Mouse (Mus musculus): ENCODE measurements around the gene Gm42791.

The Gm42791 gene

GRCm38 (mm10) chr5:148909057-148909395, 85.9 kb downstream of the Gm42791 start:
- in situ Hi-C loops (cut with MboI; ENCODE audit: low pct_unique_long_range_greater_than_20kb in 1 of 2, low sequenced_read_pairs in 2 of 2, unreplicated experiment in 1 of 2), result no loop called here

- in situ Hi-C loops (cut with MboI; ENCODE audit: low pct_unique_long_range_greater_than_20kb in 1 of 2, low sequenced_read_pairs in 2 of 2, unreplicated experiment in 1 of 2), result no loop called here
These were observed 86.5 kb downstream of the Gm42791 start for GRCm38 (mm10) chr5:148908191-148909056.

- in situ Hi-C loops (cut with MboI; ENCODE audit: low pct_unique_long_range_greater_than_20kb in 1 of 2, low sequenced_read_pairs in 2 of 2, unreplicated experiment in 1 of 2), result no loop called here
These were observed 88.6 kb downstream of the Gm42791 start for GRCm38 (mm10) chr5:148906305-148906704.

- in situ Hi-C loops (cut with MboI; ENCODE audit: low pct_unique_long_range_greater_than_20kb in 1 of 2, low sequenced_read_pairs in 2 of 2, unreplicated experiment in 1 of 2), result no loop called here
These were observed 90.1 kb downstream of the Gm42791 start for GRCm38 (mm10) chr5:148904846-148905245.

- in situ Hi-C loops (cut with MboI; ENCODE audit: low pct_unique_long_range_greater_than_20kb in 1 of 2, low sequenced_read_pairs in 2 of 2, unreplicated experiment in 1 of 2), result no loop called here
These were observed 95.6 kb downstream of the Gm42791 start for GRCm38 (mm10) chr5:148899361-148899760.

- in situ Hi-C loops (cut with MboI; ENCODE audit: low pct_unique_long_range_greater_than_20kb in 1 of 2, low sequenced_read_pairs in 2 of 2, unreplicated experiment in 1 of 2), result no loop called here
These were observed 97.0 kb downstream of the Gm42791 start for GRCm38 (mm10) chr5:148897941-148898417.

GRCm38 (mm10) chr5:148897069-148897702, 97.8 kb downstream of the Gm42791 start:
- in situ Hi-C loops (cut with MboI; ENCODE audit: low pct_unique_long_range_greater_than_20kb in 1 of 2, low sequenced_read_pairs in 2 of 2, unreplicated experiment in 1 of 2), result no loop called here

GRCm38 (mm10) chr5:148896515-148896914, 98.4 kb downstream of the Gm42791 start:
- in situ Hi-C loops (cut with MboI; ENCODE audit: low pct_unique_long_range_greater_than_20kb in 1 of 2, low sequenced_read_pairs in 2 of 2, unreplicated experiment in 1 of 2), result no loop called here

- in situ Hi-C loops (cut with MboI; ENCODE audit: low pct_unique_long_range_greater_than_20kb in 1 of 2, low sequenced_read_pairs in 2 of 2, unreplicated experiment in 1 of 2), result no loop called here
These were observed 99.1 kb downstream of the Gm42791 start for GRCm38 (mm10) chr5:148895833-148896232.

GRCm38 (mm10) chr5:148895034-148895433, 99.9 kb downstream of the Gm42791 start:
- in situ Hi-C loops (cut with MboI; ENCODE audit: low pct_unique_long_range_greater_than_20kb in 1 of 2, low sequenced_read_pairs in 2 of 2, unreplicated experiment in 1 of 2), result no loop called here

- in situ Hi-C loops (cut with MboI; ENCODE audit: low pct_unique_long_range_greater_than_20kb in 1 of 2, low sequenced_read_pairs in 2 of 2, unreplicated experiment in 1 of 2), result no loop called here
These were observed 104.7 kb downstream of the Gm42791 start for GRCm38 (mm10) chr5:148890237-148890636.

GRCm38 (mm10) chr5:148888032-148888431, 106.9 kb downstream of the Gm42791 start:
- in situ Hi-C loops (cut with MboI; ENCODE audit: low pct_unique_long_range_greater_than_20kb in 1 of 2, low sequenced_read_pairs in 2 of 2, unreplicated experiment in 1 of 2), result no loop called here

GRCm38 (mm10) chr5:148885821-148886609, 108.9 kb downstream of the Gm42791 start:
- in situ Hi-C loops (cut with MboI; ENCODE audit: low pct_unique_long_range_greater_than_20kb in 1 of 2, low sequenced_read_pairs in 2 of 2, unreplicated experiment in 1 of 2), result no loop called here

- in situ Hi-C loops (cut with MboI; ENCODE audit: low pct_unique_long_range_greater_than_20kb in 1 of 2, low sequenced_read_pairs in 2 of 2, unreplicated experiment in 1 of 2), result no loop called here
These were observed 111.3 kb downstream of the Gm42791 start for GRCm38 (mm10) chr5:148883671-148884070.

- in situ Hi-C loops (cut with MboI; ENCODE audit: low pct_unique_long_range_greater_than_20kb in 1 of 2, low sequenced_read_pairs in 2 of 2, unreplicated experiment in 1 of 2), result loop anchor here in 1 of 2 experiments (5.0 kb wide), 1 partner anchor 67 kb away; no protein-coding TSS in a partner anchor
These were observed 115.7 kb downstream of the Gm42791 start for GRCm38 (mm10) chr5:148879218-148879617.

GRCm38 (mm10) chr5:148873116-148873515, 121.8 kb downstream of the Gm42791 start:
- in situ Hi-C loops (cut with MboI; ENCODE audit: low pct_unique_long_range_greater_than_20kb in 1 of 2, low sequenced_read_pairs in 2 of 2, unreplicated experiment in 1 of 2), result no loop called here

- in situ Hi-C loops (cut with MboI; ENCODE audit: low pct_unique_long_range_greater_than_20kb in 1 of 2, low sequenced_read_pairs in 2 of 2, unreplicated experiment in 1 of 2), result no loop called here
These were observed 125.4 kb downstream of the Gm42791 start for GRCm38 (mm10) chr5:148869583-148869982.

GRCm38 (mm10) chr5:148867766-148868165, 127.2 kb downstream of the Gm42791 start:
- in situ Hi-C loops (cut with MboI; ENCODE audit: low pct_unique_long_range_greater_than_20kb in 1 of 2, low sequenced_read_pairs in 2 of 2, unreplicated experiment in 1 of 2), result no loop called here

GRCm38 (mm10) chr5:148867171-148867570, 127.8 kb downstream of the Gm42791 start:
- in situ Hi-C loops (cut with MboI; ENCODE audit: low pct_unique_long_range_greater_than_20kb in 1 of 2, low sequenced_read_pairs in 2 of 2, unreplicated experiment in 1 of 2), result no loop called here

Data from mouse embryonic stem cell (cell line).